Mouse (Mus musculus) midbrain, embryonic 16.5 days (tissue): ENCODE data around the gene Hnrnpdl. TPM values are rescaled to one million over a fixed set of nuclear protein-coding genes. Genes with fewer than 3 reads are reported as not detected.

Experiments used
- ATAC-seq: fragments of 200-750 bp; cut with Nextera tagmentation; 2 replicates; pipeline ENCODE4 v1.8.0; 2017; ENCODE audit warnings: moderate TSS enrichment
- H3K27ac ChIP-seq: fragments of 300-500 bp; sonication (generic); 2 replicates; pipeline ENCODE4 v1.5.1; 2014; ENCODE audit warnings: mild to moderate bottlenecking, low read length, mixed read lengths
- H3K27me3 ChIP-seq: fragments of 300-500 bp; sonication (generic); 2 replicates; pipeline ENCODE4 v1.6.1; 2014; ENCODE audit warnings: low read depth, low read length, mixed read lengths; ENCODE audit not compliant: control insufficient read depth, insufficient read depth
- H3K36me3 ChIP-seq: fragments of 300-500 bp; sonication (generic); 2 replicates; pipeline ENCODE4 v1.6.1; 2014; ENCODE audit warnings: mild to moderate bottlenecking, low read length, moderate library complexity, mixed read lengths; ENCODE audit not compliant: control insufficient read depth, insufficient read depth
- H3K4me1 ChIP-seq: fragments of 300-500 bp; sonication (generic); 2 replicates; pipeline ENCODE4 v1.6.1; 2014; ENCODE audit warnings: mild to moderate bottlenecking, low read length, mixed read lengths; ENCODE audit not compliant: control insufficient read depth, insufficient read depth
- H3K4me2 ChIP-seq: fragments of 300-500 bp; sonication (generic); 2 replicates; pipeline ENCODE4 v1.6.1; 2014; ENCODE audit warnings: mild to moderate bottlenecking, low read length, mixed read lengths
- H3K4me3 ChIP-seq: fragments of 300-500 bp; sonication (generic); 2 replicates; pipeline ENCODE4 v1.5.1; 2014; ENCODE audit warnings: low read depth, mild to moderate bottlenecking, low read length, moderate library complexity, mixed read lengths
- H3K9ac ChIP-seq: fragments of 300-500 bp; sonication (generic); 2 replicates; pipeline ENCODE4 v1.6.1; 2014; ENCODE audit warnings: low read depth, low read length, mixed read lengths
- H3K9me3 ChIP-seq: fragments of 300-500 bp; sonication (generic); replicated peaks from 2 replicates; pipeline ENCODE4 v1.6.1; 2014; ENCODE audit warnings: mild to moderate bottlenecking, low read length, mixed read lengths; ENCODE audit not compliant: control insufficient read depth, poor library complexity, severe bottlenecking
- WGBS: fragments of 180-500 bp; shearing (Covaris S2); extraction: QIAGEN DNeasy Blood & Tissue Kit; methylation state at CpG from one replicate; pipeline ENCODE4 v1.1.7; 2014; 5-methylcytosine and 5-hydroxymethylcytosine counted together
- polyA plus RNA-seq: library from polyadenylated mRNA; unstranded; fragments of >200 nt; fragmentation: Nextera tagmentation; extraction: Ambion mirVana; gene quantifications from 2 replicates; pipeline ENCODE4 v1.2.1, GENCODE M21; 2015

The Hnrnpdl gene
- polyA plus RNA-seq, 1 experiment from 2014 or later: 199 TPM

GRCm38 (mm10) chr5:100030069-100030468 lies 9.4 kb downstream of the Hnrnpdl start:
- H3K9me3 ChIP-seq: no peaks in the 10 kb centered on the region
- H3K27ac ChIP-seq: peak overlapping the region; percentile 64

GRCm38 (mm10) chr5:100024868-100025267 lies 14.6 kb downstream of the Hnrnpdl start:
- Histone ChIP-seq H3K9me3 (no peaks in the 10 kb centered on the region; the same call in 1 of the 2 replicates), H3K9ac (no peak overlapping the region), H3K27ac (no peak overlapping the region), H3K4me3 (no peak overlapping the region), H3K4me1 (peaks cover under 1% of the 10 kb centered on the region; the same call in 1 of the 2 replicates), H3K36me3 (no peaks in the 10 kb centered on the region), H3K4me2 (no peak overlapping the region), H3K27me3 (no peaks in the 10 kb centered on the region)
- 91% methylated on average over 1 of the region's 1 CpGs for WGBS
- ATAC-seq: no peak

More at GRCm38 (mm10) chr5:100030069-100030468, 9.4 kb downstream of the Hnrnpdl start:
- Histone ChIP-seq H3K4me1 (peaks cover 5% of the 10 kb centered on the region; the same call in 1 of the 2 replicates), H3K27me3 (no peaks in the 10 kb centered on the region), H3K36me3 (peaks cover 14% of the 10 kb centered on the region), H3K4me3 (no peak overlapping the region), H3K4me2 (no peak overlapping the region), H3K9ac (no peak overlapping the region)
- 21% methylated on average over 6 of the region's 6 CpGs for WGBS
- peak; percentile 82 for ATAC-seq

GRCm38 (mm10) chr5:100024403-100024802 lies 15.1 kb downstream of the Hnrnpdl start:
- H3K27ac ChIP-seq: no peak overlapping the region
- WGBS: 74% methylated on average over 5 of the region's 5 CpGs
- no peaks in the 10 kb centered on the region for H3K4me1 ChIP-seq
- no peaks in the 10 kb centered on the region for H3K27me3 ChIP-seq
- H3K9me3 ChIP-seq: no peaks in the 10 kb centered on the region; the same call in 1 of the 2 replicates
- H3K9ac ChIP-seq: no peak overlapping the region
- H3K4me3 ChIP-seq: no peak overlapping the region
- no peak overlapping the region for H3K4me2 ChIP-seq
- ATAC-seq: no peak
- no peaks in the 10 kb centered on the region for H3K36me3 ChIP-seq

- H3K4me1 ChIP-seq: no peaks in the 10 kb centered on the region
- no peak overlapping the region for H3K9ac ChIP-seq
- H3K27me3 ChIP-seq: no peaks in the 10 kb centered on the region
- no peaks in the 10 kb centered on the region; the same call in 1 of the 2 replicates for H3K9me3 ChIP-seq
- no peak overlapping the region for H3K27ac ChIP-seq
- H3K4me3 ChIP-seq: no peak overlapping the region
- no peaks in the 10 kb centered on the region for H3K36me3 ChIP-seq
- H3K4me2 ChIP-seq: no peak overlapping the region
- no peak for ATAC-seq
Measured at GRCm38 (mm10) chr5:100020089-100020488, 19.4 kb downstream of the Hnrnpdl start.

- no peak overlapping the region for H3K27ac ChIP-seq
- H3K4me1 ChIP-seq: no peaks in the 10 kb centered on the region
- no peaks in the 10 kb centered on the region for H3K27me3 ChIP-seq
- 93% methylated on average over 9 of the region's 9 CpGs for WGBS
- H3K9me3 ChIP-seq: no peaks in the 10 kb centered on the region
- no peak overlapping the region for H3K9ac ChIP-seq
- H3K36me3 ChIP-seq: no peaks in the 10 kb centered on the region
- H3K4me3 ChIP-seq: no peak overlapping the region
- ATAC-seq: no peak
- H3K4me2 ChIP-seq: no peak overlapping the region
Measured at GRCm38 (mm10) chr5:100012599-100012998, 26.9 kb downstream of the Hnrnpdl start.

- H3K4me2 ChIP-seq: no peak overlapping the region
- H3K27ac ChIP-seq: no peak overlapping the region
- H3K9ac ChIP-seq: no peak overlapping the region
- no peaks in the 10 kb centered on the region for H3K36me3 ChIP-seq
- no peak for ATAC-seq
- 58% methylated on average over 3 of the region's 3 CpGs for whole genome bisulfite sequencing
- no peaks in the 10 kb centered on the region for H3K4me1 ChIP-seq
- H3K4me3 ChIP-seq: no peak overlapping the region
- H3K9me3 ChIP-seq: no peaks in the 10 kb centered on the region
- no peaks in the 10 kb centered on the region for H3K27me3 ChIP-seq
Measured at GRCm38 (mm10) chr5:100008485-100008884, 31.0 kb downstream of the Hnrnpdl start.

- Histone ChIP-seq H3K9ac (no peak overlapping the region), H3K4me3 (no peak overlapping the region), H3K4me2 (no peak overlapping the region), H3K27me3 (no peaks in the 10 kb centered on the region), H3K36me3 (no peaks in the 10 kb centered on the region), H3K4me1 (no peaks in the 10 kb centered on the region), H3K9me3 (no peaks in the 10 kb centered on the region), H3K27ac (no peak overlapping the region)
- no peak for ATAC-seq
- WGBS: 77% methylated on average over 4 of the region's 4 CpGs
Measured at GRCm38 (mm10) chr5:100007040-100007375, 32.5 kb downstream of the Hnrnpdl start.

GRCm38 (mm10) chr5:100006324-100007039 lies 33.0 kb downstream of the Hnrnpdl start:
- Histone ChIP-seq H3K4me3 (no peak overlapping the region), H3K9ac (no peak overlapping the region), H3K36me3 (no peaks in the 10 kb centered on the region), H3K27ac (no peak overlapping the region), H3K4me2 (no peak overlapping the region), H3K4me1 (no peaks in the 10 kb centered on the region), H3K9me3 (no peaks in the 10 kb centered on the region), H3K27me3 (no peaks in the 10 kb centered on the region)
- 84% methylated on average over 4 of the region's 4 CpGs for WGBS
- no peak for ATAC-seq

DNA sequence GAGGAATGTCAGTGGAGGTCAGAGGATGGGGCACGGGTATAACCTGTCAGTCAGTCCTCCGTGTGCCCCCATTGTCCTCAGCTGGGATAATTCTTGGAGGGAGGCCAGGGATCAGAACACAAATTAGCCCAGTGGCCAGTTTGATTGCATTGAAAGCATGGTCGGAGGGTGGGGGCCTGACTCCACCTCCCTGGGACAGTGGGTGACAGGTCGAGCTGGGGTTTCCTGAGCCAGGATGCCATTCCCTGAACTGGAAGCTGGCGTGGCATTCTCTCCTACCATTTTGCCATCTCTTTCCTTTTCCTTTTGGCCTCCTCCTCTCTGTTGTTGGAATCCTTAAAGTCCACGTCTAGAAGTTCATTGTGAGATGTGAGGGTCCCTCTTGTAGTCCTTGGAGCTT lies 33.6 kb downstream of the Hnrnpdl start:
- no peak overlapping the region for H3K9ac ChIP-seq
- no peaks in the 10 kb centered on the region for H3K4me1 ChIP-seq
- H3K27me3 ChIP-seq: no peaks in the 10 kb centered on the region
- WGBS: 79% methylated on average over 6 of the region's 6 CpGs
- ATAC-seq: no peak
- H3K9me3 ChIP-seq: no peaks in the 10 kb centered on the region
- no peaks in the 10 kb centered on the region for H3K36me3 ChIP-seq
- no peak overlapping the region for H3K4me3 ChIP-seq
- no peak overlapping the region for H3K27ac ChIP-seq
- no peak overlapping the region for H3K4me2 ChIP-seq
